Mouse (Mus musculus) heart, adult 2 months (tissue): ENCODE results near the gene Gm37240. TPM values are rescaled to one million over a fixed set of nuclear protein-coding genes. Genes with fewer than 3 reads are reported as not detected.

Experiments
- DNase-seq, 2 experiments: peaks; one replicate each; pipeline ENCODE4 v3.0.0; 2021
- H3K27ac ChIP-seq: fragments of 200-600 bp; 2 replicates; pipeline ENCODE4 v1.8.1; 2022
- H3K27me3 ChIP-seq: fragments of 200-500 bp; 2 replicates; pipeline ENCODE4 v1.6.1; 2012; ENCODE audit warnings: mild to moderate bottlenecking, low read length, inconsistent platforms, mixed read lengths; ENCODE audit not compliant: control insufficient read depth, insufficient read depth
- H3K36me3 ChIP-seq: fragments of 200-500 bp; 2 replicates; pipeline ENCODE4 v1.6.1; 2012; ENCODE audit warnings: low read length, inconsistent platforms; ENCODE audit not compliant: control insufficient read depth, insufficient read depth
- H3K4me1 ChIP-seq: fragments of 200-500 bp; 2 replicates; pipeline ENCODE4 v1.6.1; 2011; ENCODE audit warnings: low read length; ENCODE audit not compliant: control insufficient read depth, insufficient read depth
- H3K4me3 ChIP-seq: fragments of 200-600 bp; 2 replicates; pipeline ENCODE4 v1.8.1; 2022
- H3K79me2 ChIP-seq: fragments of 200-500 bp; replicated peaks from 2 replicates; pipeline ENCODE4 v1.6.1; 2012; ENCODE audit warnings: mild to moderate bottlenecking, inconsistent platforms, low read length, moderate library complexity, mixed read lengths; ENCODE audit not compliant: control insufficient read depth, insufficient read depth
- H3K9ac ChIP-seq: fragments of 200-500 bp; 2 replicates; pipeline ENCODE4 v1.6.1; 2012; ENCODE audit warnings: low read depth, mild to moderate bottlenecking, control low read depth, inconsistent platforms, low read length, mixed read lengths
- CTCF ChIP-seq: fragments of 200-600 bp; IDR thresholded peaks from 2 replicates; pipeline ENCODE4 v1.8.1; 2022; ENCODE audit warnings: antibody characterized with exemption, mild to moderate bottlenecking, moderate library complexity
- EP300 ChIP-seq: fragments of 200-500 bp; IDR thresholded peaks from 2 replicates; pipeline ENCODE4 v1.6.1; 2011; ENCODE audit warnings: low read depth, low read length, control low read depth; ENCODE audit not compliant: insufficient read depth
- POLR2A ChIP-seq: fragments of 200-500 bp; IDR thresholded peaks from 2 replicates; pipeline ENCODE4 v1.6.1; 2011; ENCODE audit warnings: mild to moderate bottlenecking, low read depth, low read length, control low read depth; ENCODE audit not compliant: insufficient read depth
- WGBS: fragments of 180-500 bp; shearing (Covaris S2); methylation state at CpG from one replicate; pipeline ENCODE4 v1.1.7; 2018; 5-methylcytosine and 5-hydroxymethylcytosine counted together
- intact Hi-C: fragments of 180-260 bp; cut with DNase I; formaldehyde crosslinking; loops from one replicate; pipeline ENCODE4 v1.15.1; 2025
- long read RNA-seq: library from polyadenylated mRNA; stranded (forward); transcript quantifications from one replicate; pipeline ENCODE4 v2.0.0, GENCODE M21; 2021
- polyA plus RNA-seq: library from polyadenylated mRNA; depleted of rRNA; stranded (reverse); fragments of >200 nt; gene quantifications from 2 replicates; pipeline ENCODE4 v1.2.3, GENCODE M21; 2012; rRNA removed
- total RNA-seq, 2 experiments: library from RNA; stranded (reverse); gene quantifications; 2 replicates each; pipeline ENCODE4 v1.2.3; 2021

Gm37240 gene
- total RNA-seq (10 to 100 TPM; 36.6 to 45.3 TPM), polyA plus RNA-seq (21.9 and 25.0 TPM in 2 replicates)
- long read RNA-seq, partial matches to known transcripts, result 0 of 16 reads
- long read RNA-seq, other reads (novel, unspliced or antisense), result 16 of 16 reads

- no peak for TF ChIP-seq EP300
- TF ChIP-seq POLR2A, result 0 out of 2 replicates have a peak, but pooled peaks have one; percentile 43
- Histone ChIP-seq H3K9ac (peak within 1 kb of the TSS; percentile 63), H3K27me3 (no peaks in the 10 kb centered on the region), H3K27ac (peak within 1 kb of the TSS; percentile 91), H3K79me2 (peaks cover 1% of the 10 kb centered on the region; the same call in 1 of the 2 replicates), H3K36me3 (peaks cover 2% of the 10 kb centered on the region; the same call in 1 of the 2 replicates), H3K4me1 (peaks cover 4% of the 10 kb centered on the region), H3K4me3 (peak within 1 kb of the TSS; percentile 70)
- intact Hi-C loops, result loop anchor here (2.0 to 5.0 kb wide), 2 partner anchors 23 to 75 kb away; no protein-coding TSS in a partner anchor
- WGBS, result 1% methylated on average over 45 of the region's 48 CpGs
- DNase-seq, result peak; percentile 85 to 90
Measured at GRCm38 (mm10) chr3:85887239-85887827, at the start of gene Gm37240, which contains the start of gene Glt28d2. Gene Gm37240 (minus strand): TSS chr3:85887518. Gene Glt28d2 (minus strand): TSS chr3:85887516.

DNA sequence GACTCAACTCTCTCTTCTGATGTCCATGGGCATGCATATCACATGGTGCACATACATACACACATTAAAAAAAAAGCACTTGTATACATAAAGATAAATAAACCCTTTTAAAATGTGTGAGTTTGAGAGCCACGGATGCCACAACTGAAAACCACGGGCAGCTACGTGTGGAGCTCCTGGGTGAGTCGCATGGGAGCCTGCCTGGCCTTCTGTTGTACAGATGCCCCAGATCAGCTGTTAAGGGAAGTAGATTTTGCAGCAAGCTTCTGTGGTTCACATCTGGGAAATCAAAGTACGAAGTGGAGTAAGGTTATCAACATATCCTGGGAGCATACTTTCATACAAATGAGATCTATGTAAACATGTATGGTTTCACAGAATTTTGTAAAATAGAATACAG is 46.3 kb upstream of the Gm37240 start:
- Histone ChIP-seq H3K27ac (no peak overlapping the region), H3K36me3 (no peaks in the 10 kb centered on the region), H3K4me1 (peaks cover 1% of the 10 kb centered on the region; the same call in 1 of the 2 replicates), H3K4me3 (no peak overlapping the region), H3K27me3 (no peaks in the 10 kb centered on the region), H3K9ac (no peak overlapping the region), H3K79me2 (no peaks in the 10 kb centered on the region)
- TF ChIP-seq EP300, result no peak
- no peak for TF ChIP-seq CTCF
- no peak for TF ChIP-seq POLR2A
- WGBS, result 83% methylated on average over 5 of the region's 5 CpGs
- no peak for DNase-seq
- intact Hi-C loops, result no loop called here

- Histone ChIP-seq H3K4me3 (no peak overlapping the region), H3K27me3 (no peaks in the 10 kb centered on the region), H3K36me3 (no peaks in the 10 kb centered on the region), H3K79me2 (no peaks in the 10 kb centered on the region), H3K4me1 (peaks cover 1% of the 10 kb centered on the region), H3K27ac (no peak overlapping the region), H3K9ac (no peak overlapping the region)
- intact Hi-C loops, result no loop called here
- no peak for TF ChIP-seq POLR2A
- no peak for TF ChIP-seq EP300
- no peak for TF ChIP-seq CTCF
- DNase-seq, result no peak
- 84% methylated on average over 6 of the region's 6 CpGs for WGBS
Measured at GRCm38 (mm10) chr3:85931859-85932258, 44.5 kb upstream of the Gm37240 start.

- no peaks in the 10 kb centered on the region for H3K27me3 ChIP-seq
- WGBS, result 91% methylated on average over 11 of the region's 11 CpGs
- H3K9ac ChIP-seq, result no peak overlapping the region
- no peak overlapping the region for H3K4me3 ChIP-seq
- intact Hi-C loops, result no loop called here
- H3K79me2 ChIP-seq, result no peaks in the 10 kb centered on the region
- DNase-seq, result no peak
- H3K27ac ChIP-seq, result no peak overlapping the region
- no peaks in the 10 kb centered on the region for H3K36me3 ChIP-seq
- peaks cover 1% of the 10 kb centered on the region for H3K4me1 ChIP-seq
- TF ChIP-seq EP300 (no peak), POLR2A (no peak), CTCF (no peak)
Measured at GRCm38 (mm10) chr3:85930671-85931255, 43.4 kb upstream of the Gm37240 start.

- Histone ChIP-seq H3K27me3 (no peaks in the 10 kb centered on the region), H3K9ac (no peak overlapping the region), H3K36me3 (no peaks in the 10 kb centered on the region), H3K27ac (no peak overlapping the region), H3K4me1 (peaks cover 1% of the 10 kb centered on the region), H3K79me2 (no peaks in the 10 kb centered on the region), H3K4me3 (no peak overlapping the region)
- DNase-seq, result no peak
- 48% methylated on average over 5 of the region's 5 CpGs for WGBS
- no peak for TF ChIP-seq EP300
- no peak for TF ChIP-seq POLR2A
- TF ChIP-seq CTCF, result no peak
- intact Hi-C loops, result loop anchor here (5.0 kb wide), 2 partner anchors 188 to 1007 kb away; no protein-coding TSS in a partner anchor
Measured at GRCm38 (mm10) chr3:85929711-85930110, 42.4 kb upstream of the Gm37240 start.
